Mouse (Mus musculus) hindbrain, embryonic 15.5 days (tissue): ENCODE measurements around the gene Hmga1b. TPM values are rescaled to one million over a fixed set of nuclear protein-coding genes. Genes with fewer than 3 reads are reported as not detected.

Experiments
- polyA plus RNA-seq: library from polyadenylated mRNA; unstranded; fragments of >200 nt; fragmentation: Nextera tagmentation; extraction: Ambion mirVana; gene quantifications from 2 replicates; pipeline ENCODE4 v1.2.1, GENCODE M21; 2015

Hmga1b gene
- polyA plus RNA-seq, 1 experiment from 2014 or later = 2.9 TPM

Other genes starting within 250 kb of the Hmga1b start
- 0.41 and 0.75 TPM in 2 replicates for gene Gcgr, start 232.1 kb upstream of the Hmga1b start, polyA plus RNA-seq
- 243 and 246 TPM in 2 replicates for gene Mcrip1, start 213.1 kb upstream of the Hmga1b start, polyA plus RNA-seq
- gene Ppp1r27, start 211.7 kb upstream of the Hmga1b start, polyA plus RNA-seq = not detected in 2 replicates
- 263 and 274 TPM in 2 replicates for gene P4hb, start 189.5 kb upstream of the Hmga1b start, polyA plus RNA-seq
- gene Arhgdia, start 181.2 kb upstream of the Hmga1b start, polyA plus RNA-seq = 492 and 533 TPM in 2 replicates
- 247 and 251 TPM in 2 replicates for gene Alyref, start 164.4 kb upstream of the Hmga1b start, polyA plus RNA-seq
- 200 and 215 TPM in 2 replicates for gene Anapc11, start 164.4 kb upstream of the Hmga1b start, polyA plus RNA-seq
- 0.71 and 1.1 TPM in 2 replicates for gene Npb, start 154.3 kb upstream of the Hmga1b start, polyA plus RNA-seq
- 213 and 226 TPM in 2 replicates for gene Pcyt2, start 144.9 kb upstream of the Hmga1b start, polyA plus RNA-seq
- gene Sirt7, start 137.6 kb upstream of the Hmga1b start, polyA plus RNA-seq = 43.4 and 45.6 TPM in 2 replicates
- gene Mafg, start 129.2 kb upstream of the Hmga1b start, polyA plus RNA-seq = 42.5 and 42.7 TPM in 2 replicates
- gene Pycr1, start 119.0 kb upstream of the Hmga1b start, polyA plus RNA-seq = 19.0 and 21.3 TPM in 2 replicates
- 0.67 and 1.0 TPM in 2 replicates for gene Myadml2, start 114.6 kb upstream of the Hmga1b start, polyA plus RNA-seq
- 2.2 and 2.3 TPM in 2 replicates for gene Notum, start 101.6 kb upstream of the Hmga1b start, polyA plus RNA-seq
- gene Aspscr1, start 89.8 kb upstream of the Hmga1b start, polyA plus RNA-seq = 140 and 154 TPM in 2 replicates
- gene Cenpx, start 49.1 kb upstream of the Hmga1b start, polyA plus RNA-seq = 107 and 109 TPM in 2 replicates
- gene Lrrc45, start 48.9 kb upstream of the Hmga1b start, polyA plus RNA-seq = 74.9 and 81.2 TPM in 2 replicates
- gene Rac3, start 41.3 kb upstream of the Hmga1b start, polyA plus RNA-seq = 540 and 587 TPM in 2 replicates
- gene Dcxr, start 35.5 kb upstream of the Hmga1b start, polyA plus RNA-seq = 8.8 and 10.4 TPM in 2 replicates
- 0.97 and 2.1 TPM in 2 replicates for gene Cbr2, start 30.7 kb upstream of the Hmga1b start, polyA plus RNA-seq
- gene Rfng, start 21.4 kb downstream of the Hmga1b start, polyA plus RNA-seq = 119 and 141 TPM in 2 replicates
- 275 and 300 TPM in 2 replicates for gene Gps1, start 21.5 kb downstream of the Hmga1b start, polyA plus RNA-seq
- 45.2 and 48.6 TPM in 2 replicates for gene Dus1l, start 33.6 kb downstream of the Hmga1b start, polyA plus RNA-seq
- gene Fasn, start 61.8 kb downstream of the Hmga1b start, polyA plus RNA-seq = 90.0 and 94.7 TPM in 2 replicates
- 5.7 and 6.1 TPM in 2 replicates for gene Ccdc57, start 170.1 kb downstream of the Hmga1b start, polyA plus RNA-seq
- 10.4 and 10.9 TPM in 2 replicates for gene Slc16a3, start 185.7 kb downstream of the Hmga1b start, polyA plus RNA-seq
- gene Csnk1d, start 228.5 kb downstream of the Hmga1b start, polyA plus RNA-seq = 147 and 149 TPM in 2 replicates